Comparison of ENCODE assay signal across 7 mouse cellular contexts in genomic region chr14:103651106-103651505, GRCm38 (mm10). TPM values are rescaled to one million over a fixed set of nuclear protein-coding genes. Genes with fewer than 3 reads are reported as not detected.
DNase-seq lines count a peak whose midpoint lies in the region; ATAC-seq lines count a peak whose summit lies in the region.

No protein-coding gene starts in this region.

- no peaks in the 10 kb centered on the region for H3K36me3 ChIP-seq in lung, embryonic 15.5 days
- H3K36me3 ChIP-seq in embryonic facial prominence, embryonic 13.5 days, result no peaks in the 10 kb centered on the region
- no peaks in the 10 kb centered on the region for H3K36me3 ChIP-seq in intestine, embryonic 14.5 days (ENCODE audit: control insufficient read depth, insufficient read depth, low read length)
- H3K36me3 ChIP-seq in neural tube, embryonic 13.5 days, result no peaks in the 10 kb centered on the region

- H3K4me1 ChIP-seq in lung, embryonic 15.5 days, result peaks cover 17% of the 10 kb centered on the region
- 0 out of 2 replicates have a peak, but pooled peaks cover 6% of the 10 kb centered on the region for H3K4me1 ChIP-seq in embryonic facial prominence, embryonic 13.5 days
- 0 out of 2 replicates have a peak, but pooled peaks cover 5% of the 10 kb centered on the region for H3K4me1 ChIP-seq in intestine, embryonic 14.5 days (replicated peaks; ENCODE audit: control insufficient read depth, insufficient read depth, low read length)
- peaks cover 58% of the 10 kb centered on the region for H3K4me1 ChIP-seq in neural tube, embryonic 13.5 days (replicated peaks)

- 9% methylated on average over 10 of the region's 11 CpGs for WGBS in lung, embryonic 15.5 days
- WGBS in embryonic facial prominence, embryonic 13.5 days, result 5% methylated on average over 11 of the region's 11 CpGs
- 5% methylated on average over 11 of the region's 11 CpGs for WGBS in intestine, embryonic 14.5 days
- WGBS in neural tube, embryonic 13.5 days, result 2% methylated on average over 11 of the region's 11 CpGs

- H3K9ac ChIP-seq in lung, embryonic 15.5 days, result peak overlapping the region; percentile 51
- peak overlapping the region; percentile 73 for H3K9ac ChIP-seq in embryonic facial prominence, embryonic 13.5 days
- 0 out of 2 replicates have a peak overlapping the region, but pooled peaks have one; percentile 52 for H3K9ac ChIP-seq in intestine, embryonic 14.5 days (ENCODE audit: low read length)
- peak overlapping the region; percentile 98 for H3K9ac ChIP-seq in neural tube, embryonic 13.5 days

- H3K9me3 ChIP-seq in lung, embryonic 15.5 days, result no peaks in the 10 kb centered on the region
- no peaks in the 10 kb centered on the region for H3K9me3 ChIP-seq in embryonic facial prominence, embryonic 13.5 days
- H3K9me3 ChIP-seq in intestine, embryonic 14.5 days (ENCODE audit: control insufficient read depth, low read length), result no peaks in the 10 kb centered on the region
- no peaks in the 10 kb centered on the region for H3K9me3 ChIP-seq in neural tube, embryonic 13.5 days

- peak overlapping the region; percentile 68 for H3K4me3 ChIP-seq in lung, embryonic 15.5 days
- H3K4me3 ChIP-seq in embryonic facial prominence, embryonic 13.5 days, result peak overlapping the region; percentile 77
- H3K4me3 ChIP-seq in intestine, embryonic 14.5 days (ENCODE audit: low read depth, low read length), result peak overlapping the region; percentile 63
- peak overlapping the region; percentile 94 for H3K4me3 ChIP-seq in neural tube, embryonic 13.5 days

- no peak for DNase-seq in lung, postnatal 10 days
- no peak for DNase-seq in intestine, embryonic 14.5 days (ENCODE audit: low spot score)
- no peak for DNase-seq in layer of hippocampus, adult 9-11 months
- no peak for DNase-seq in layer of hippocampus, postnatal 36 days

- peak overlapping the region; percentile 74; the same call in 1 of the 2 replicates for H3K27ac ChIP-seq in lung, embryonic 15.5 days
- no peak overlapping the region for H3K27ac ChIP-seq in embryonic facial prominence, embryonic 13.5 days
- peak overlapping the region; percentile 77; the same call in 1 of the 2 replicates for H3K27ac ChIP-seq in intestine, embryonic 14.5 days (ENCODE audit: low read depth)
- H3K27ac ChIP-seq in neural tube, embryonic 13.5 days (replicated peaks), result peak overlapping the region; percentile 99

- no peak for ATAC-seq in lung, embryonic 15.5 days (ENCODE audit: borderline replicate concordance, extremely low read depth, low FRiP score, low TSS enrichment)
- ATAC-seq in embryonic facial prominence, embryonic 13.5 days (ENCODE audit: insufficient number of reproducible peaks, insufficient read depth, low FRiP score, low TSS enrichment, low read depth), result no peak; the same call in 1 of the 2 replicates
- no peak for ATAC-seq in intestine, embryonic 14.5 days (replicated peaks; ENCODE audit: low FRiP score, low TSS enrichment, low read depth)
- peak; percentile 48 for ATAC-seq in neural tube, embryonic 13.5 days (ENCODE audit: low read depth)

- H3K27me3 ChIP-seq in lung, embryonic 15.5 days, result peaks cover 51% of the 10 kb centered on the region
- H3K27me3 ChIP-seq in embryonic facial prominence, embryonic 13.5 days, result peaks cover 46% of the 10 kb centered on the region
- peaks cover 40% of the 10 kb centered on the region for H3K27me3 ChIP-seq in intestine, embryonic 14.5 days (replicated peaks; ENCODE audit: control insufficient read depth, insufficient read depth, low read length)
- no peaks in the 10 kb centered on the region for H3K27me3 ChIP-seq in neural tube, embryonic 13.5 days

- H3K4me2 ChIP-seq in lung, embryonic 15.5 days, result peak overlapping the region; percentile 99
- peak overlapping the region; percentile 99 for H3K4me2 ChIP-seq in embryonic facial prominence, embryonic 13.5 days
- peak overlapping the region; percentile 97 for H3K4me2 ChIP-seq in intestine, embryonic 14.5 days (ENCODE audit: low read length)
- peak overlapping the region; percentile 66 for H3K4me2 ChIP-seq in neural tube, embryonic 13.5 days

RNA-seq across cellular contexts. Expression of gene Slain1, which starts 1.1 kb away (rescaled TPM):
- polyA plus RNA-seq in lung, embryonic 15.5 days (2015; fragmentation: Nextera tagmentation; extraction: Ambion mirVana), result 1.9 and 2.4 TPM in 2 replicates
- polyA plus RNA-seq in embryonic facial prominence, embryonic 13.5 days (2015; fragmentation: Nextera tagmentation; extraction: Ambion mirVana), result 1.7 and 3.1 TPM in 2 replicates
- 3.2 and 4.1 TPM in 2 replicates for polyA plus RNA-seq in intestine, embryonic 14.5 days (2014; fragmentation: Nextera tagmentation; extraction: Ambion mirVana)
- 14.7 and 15.2 TPM in 2 replicates for polyA plus RNA-seq in neural tube, embryonic 13.5 days (2015; fragmentation: Nextera tagmentation; extraction: Ambion mirVana)
- total RNA-seq in layer of hippocampus, postnatal 36 days (2021), result 10 to 100 TPM; 51.6 to 53.1 TPM
